Mouse (Mus musculus) layer of hippocampus, postnatal 25 days (tissue): ENCODE results near the gene 4930523C07Rik. TPM values are rescaled to one million over a fixed set of nuclear protein-coding genes. Genes with fewer than 3 reads are reported as not detected.

ENCODE experiments used
- DNase-seq, 2 experiments: peaks; one replicate each; pipeline ENCODE4 v3.0.0; 2022; ENCODE audit warnings: mixed read lengths in 2 of 2, low spot score in 1 of 2; ENCODE audit errors: extremely low spot score in 1 of 2
- total RNA-seq, 2 experiments: library from RNA; stranded (reverse); gene quantifications; 2 replicates each; pipeline ENCODE4 v1.2.3; 2021

4930523C07Rik gene
- total RNA-seq, 2 experiments from 2014 or later: 1.5 to 2.8 TPM

GRCm38 (mm10) chr1:160084239-160084638 is 40.1 kb downstream of the 4930523C07Rik start:
- DNase-seq: no peak

- no peak for DNase-seq
These were observed 42.5 kb downstream of the 4930523C07Rik start for GRCm38 (mm10) chr1:160086651-160087050.

- DNase-seq: no peak
These were observed 55.6 kb downstream of the 4930523C07Rik start for GRCm38 (mm10) chr1:160099659-160100302.

GRCm38 (mm10) chr1:160100996-160101395 is 56.8 kb downstream of the 4930523C07Rik start:
- DNase-seq: no peak

- DNase-seq: no peak
These were observed 61.2 kb downstream of the 4930523C07Rik start for GRCm38 (mm10) chr1:160105426-160105825.

- DNase-seq: no peak
These were observed 64.4 kb downstream of the 4930523C07Rik start for GRCm38 (mm10) chr1:160108604-160109003.

- no peak for DNase-seq
These were observed 79.8 kb downstream of the 4930523C07Rik start for GRCm38 (mm10) chr1:160123957-160124356.

Other genes with a start within 250 kb of the 4930523C07Rik start
- gene Tnn, start 109.2 kb downstream of the 4930523C07Rik start, total RNA-seq: under 1 TPM; 0.07 to 0.09 TPM
- gene Mrps14, start 150.8 kb downstream of the 4930523C07Rik start, total RNA-seq: 10 to 100 TPM; 67.5 to 73.6 TPM
- 10 to 100 TPM; 77.9 to 91.1 TPM for gene Cacybp, start 168.5 kb downstream of the 4930523C07Rik start, total RNA-seq